Mouse (Mus musculus) ES-E14 (cell line): ENCODE results near the gene Nrxn3.

Experiments
- CHD2 ChIP-seq: IDR thresholded peaks from 2 replicates; pipeline ENCODE4 v1.6.1; 2014; ENCODE audit warnings: mild to moderate bottlenecking, low read depth, low read length, inconsistent platforms
- MAFK ChIP-seq: IDR thresholded peaks from 2 replicates; pipeline ENCODE4 v1.6.1; 2014; ENCODE audit warnings: mild to moderate bottlenecking, low read depth, low read length, inconsistent platforms; ENCODE audit not compliant: insufficient read depth

DNA sequence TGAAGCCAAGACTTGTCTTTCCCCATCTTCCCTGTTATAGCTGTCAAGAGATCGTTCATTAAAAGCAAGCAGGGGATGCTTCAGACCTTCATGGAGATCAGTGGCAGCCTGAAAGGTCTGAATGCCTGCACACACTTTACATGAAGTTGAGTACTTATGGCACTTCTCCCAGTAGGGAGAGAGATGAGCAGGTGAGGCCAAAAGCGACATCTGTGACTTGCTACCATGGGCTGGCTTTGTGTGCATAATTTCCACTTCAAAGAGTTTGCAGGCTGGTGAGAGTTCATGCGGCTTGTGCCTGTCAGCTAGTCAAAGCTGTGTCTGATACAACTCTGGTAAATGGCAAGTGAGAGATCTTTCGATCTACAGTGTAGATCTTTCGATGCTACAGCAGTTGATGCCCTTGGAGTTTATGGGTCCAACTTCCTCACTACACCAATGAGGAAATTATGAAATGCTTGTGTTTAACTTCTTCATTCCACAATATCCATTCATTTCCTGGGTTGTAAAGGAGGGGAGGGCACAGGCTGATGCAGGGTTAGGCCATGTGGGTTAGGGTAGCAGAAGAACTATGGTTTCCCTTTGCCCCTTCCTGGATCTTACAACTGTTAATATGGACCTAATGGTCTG is 1231.9 kb downstream of the Nrxn3 start:
- TF ChIP-seq CHD2 (no peak), MAFK (no peak)
